8 mouse cellular contexts compared by ENCODE assay signal in the genomic region with DNA sequence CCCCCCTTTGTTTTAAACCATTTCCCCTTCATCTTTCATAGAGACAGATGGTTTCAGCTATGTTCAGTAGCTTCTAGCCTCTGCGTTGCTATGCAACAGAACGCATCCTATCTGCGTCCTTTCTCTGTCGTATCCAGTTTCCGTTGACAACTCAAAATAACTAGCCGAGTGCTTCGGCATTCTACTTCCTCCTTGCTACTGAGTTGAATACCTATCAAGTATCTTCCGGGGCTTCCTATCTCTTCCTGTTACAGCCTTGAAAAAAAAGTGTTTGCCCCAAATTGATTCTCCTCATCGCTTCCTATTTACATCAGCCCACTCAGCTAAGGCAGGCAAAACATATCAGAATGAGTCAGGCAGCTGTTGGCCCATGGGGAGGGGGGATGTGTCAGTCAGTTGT.
DNase-seq lines count a peak whose midpoint lies in the region; ATAC-seq and TF ChIP-seq lines count a peak whose summit lies in the region.

No protein-coding gene starts in this region.

- no peak overlapping the region for H3K9ac ChIP-seq in heart, embryonic 13.5 days
- no peak overlapping the region for H3K9ac ChIP-seq in MEL (ENCODE audit: control insufficient read depth, low read depth, low read length, poor library complexity, severe bottlenecking)

- H3K79me2 ChIP-seq in MEL (ENCODE audit: control insufficient read depth, insufficient read depth, low read length, poor library complexity) = no peaks in the 10 kb centered on the region

- H3K27me3 ChIP-seq in heart, embryonic 13.5 days (replicated peaks) = no peaks in the 10 kb centered on the region
- no peaks in the 10 kb centered on the region for H3K27me3 ChIP-seq in heart, embryonic 10.5 days (ENCODE audit: insufficient read depth, poor library complexity, severe bottlenecking)
- H3K27me3 ChIP-seq in MEL (ENCODE audit: control insufficient read depth in 1 of 2, insufficient read depth in 2 of 2, low read length in 2 of 2) = no peaks in the 10 kb centered on the region

- no peak for TF ChIP-seq CTCF in MEL (IDR thresholded peaks at IDR 0.05 in 2 of 3, conservative IDR thresholded peaks at IDR 0.05 in 1 of 3; ENCODE audit: control insufficient read depth in 1 of 3, insufficient read depth in 1 of 3, low read depth in 2 of 3, low read length in 3 of 3, poor library complexity in 1 of 3, severe bottlenecking in 1 of 3)

- no peak for ATAC-seq in heart, embryonic 13.5 days (ENCODE audit: extremely low read depth, insufficient number of reproducible peaks, low FRiP score, low TSS enrichment)

- H3K27ac ChIP-seq in heart, embryonic 13.5 days (replicated peaks) = no peak overlapping the region
- no peak overlapping the region for H3K27ac ChIP-seq in heart, embryonic 10.5 days
- no peak overlapping the region for H3K27ac ChIP-seq in MEL (ENCODE audit: control insufficient read depth, low read depth, low read length)

- H3K4me3 ChIP-seq in heart, embryonic 13.5 days = 0 out of 2 replicates have a peak overlapping the region, but pooled peaks have one; percentile 16
- no peak overlapping the region for H3K4me3 ChIP-seq in heart, embryonic 10.5 days
- H3K4me3 ChIP-seq in MEL (ENCODE audit: control insufficient read depth in 1 of 2, insufficient read depth in 1 of 2, low read depth in 2 of 2, low read length in 2 of 2) = no peak overlapping the region

- no peak for TF ChIP-seq POLR2A in MEL (IDR thresholded peaks at IDR 0.05; ENCODE audit: control insufficient read depth in 1 of 2, insufficient read depth in 1 of 2, low read depth in 1 of 2, low read length in 2 of 2, poor library complexity in 1 of 2)

- TF ChIP-seq RAD21 in MEL (IDR thresholded peaks at IDR 0.05; ENCODE audit: low read depth, low read length) = no peak

- H3K36me3 ChIP-seq in heart, embryonic 13.5 days = no peaks in the 10 kb centered on the region
- no peaks in the 10 kb centered on the region for H3K36me3 ChIP-seq in heart, embryonic 10.5 days
- H3K36me3 ChIP-seq in MEL (ENCODE audit: control insufficient read depth in 1 of 2, insufficient read depth in 2 of 2, low read length in 2 of 2) = peaks cover 0 to 3% of the 10 kb centered on the region in 2 experiments; a peak in 2 of 4 replicates

- H3K9me3 ChIP-seq in heart, embryonic 13.5 days = no peaks in the 10 kb centered on the region
- no peaks in the 10 kb centered on the region for H3K9me3 ChIP-seq in heart, embryonic 10.5 days
- H3K9me3 ChIP-seq in MEL (replicated peaks; ENCODE audit: insufficient read depth, low read length) = no peaks in the 10 kb centered on the region

- H3K4me1 ChIP-seq in heart, embryonic 13.5 days = peaks cover 22% of the 10 kb centered on the region
- peaks cover 19% of the 10 kb centered on the region for H3K4me1 ChIP-seq in heart, embryonic 10.5 days
- no peaks in the 10 kb centered on the region; a peak in 1 of 4 replicates for H3K4me1 ChIP-seq in MEL (ENCODE audit: control insufficient read depth in 1 of 2, insufficient read depth in 2 of 2, low read length in 2 of 2)

- TF ChIP-seq EP300 in MEL (IDR thresholded peaks at IDR 0.05; ENCODE audit: low read depth in 1 of 2, low read length in 2 of 2) = peak; percentile 57 to 68

- no peak for DNase-seq in heart, embryonic 10.5 days (ENCODE audit: low spot score)
- peak; percentile 76 for DNase-seq in MEL (ENCODE audit: low read depth, low spot score)
- DNase-seq in frontal cortex, adult 2 months (ENCODE audit: extremely low spot score in 1 of 2, low spot score in 1 of 2) = peak; percentile 59 to 81
- DNase-seq in layer of hippocampus, postnatal 36 days = peak; percentile 46 to 60
- DNase-seq in retina, postnatal 7 days (ENCODE audit: low read depth, low spot score) = peak; percentile 9
- no peak for DNase-seq in c-Kit-positive CD71-positive TER-119-positive erythroid progenitor cells, embryonic 14.5 days (ENCODE audit: low spot score)
- DNase-seq in spleen, postnatal 10 days (ENCODE audit: low spot score in 2 of 2) = no peak

- WGBS in heart, embryonic 13.5 days = 11% methylated on average over 9 of the region's 9 CpGs
- WGBS in heart, embryonic 10.5 days = 20% methylated on average over 9 of the region's 9 CpGs

- H3K4me2 ChIP-seq in heart, embryonic 13.5 days = peak overlapping the region; percentile 42

TF ChIP-seq in MEL, 35 proteins besides CTCF, POLR2A, EP300 and RAD21:
- TF ChIP-seq TAL1 (IDR thresholded peaks at IDR 0.05; ENCODE audit: low read length) = no peak
- TF ChIP-seq JUND (IDR thresholded peaks at IDR 0.05; ENCODE audit: low read depth, low read length) = no peak
- no peak for TF ChIP-seq ZC3H11A (IDR thresholded peaks at IDR 0.05; ENCODE audit: low read depth, low read length)
- no peak for TF ChIP-seq POLR2AphosphoS2 (IDR thresholded peaks at IDR 0.05; ENCODE audit: low read length)
- no peak for TF ChIP-seq TBP (IDR thresholded peaks at IDR 0.05; ENCODE audit: low read depth, low read length)
- TF ChIP-seq TCF12 (IDR thresholded peaks at IDR 0.05; ENCODE audit: low read depth, low read length) = no peak
- peak; percentile 66; the same call in 1 of the 2 replicates for TF ChIP-seq ETS1 (IDR thresholded peaks at IDR 0.05; ENCODE audit: low read depth, low read length)
- no peak for TF ChIP-seq SMC3 (IDR thresholded peaks at IDR 0.05; ENCODE audit: low read depth, low read length)
- no peak for TF ChIP-seq CHD1 (IDR thresholded peaks at IDR 0.05; ENCODE audit: low read depth, low read length)
- no peak for TF ChIP-seq MYC (IDR thresholded peaks at IDR 0.05; ENCODE audit: low read depth, low read length)
- no peak for TF ChIP-seq E2F4 (IDR thresholded peaks at IDR 0.05; ENCODE audit: borderline replicate concordance, low read depth, low read length)
- TF ChIP-seq RCOR1 (IDR thresholded peaks at IDR 0.05; ENCODE audit: low read depth, low read length) = no peak
- TF ChIP-seq GATA1 (IDR thresholded peaks at IDR 0.05; ENCODE audit: low read depth, low read length) = peak; percentile 61
- no peak for TF ChIP-seq BHLHE40 (IDR thresholded peaks at IDR 0.05; ENCODE audit: borderline replicate concordance, low read depth, low read length)
- no peak for TF ChIP-seq ZMIZ1 (IDR thresholded peaks at IDR 0.05; ENCODE audit: low read depth, low read length)
- TF ChIP-seq CHD2 (IDR thresholded peaks at IDR 0.05; ENCODE audit: low read length) = no peak
- TF ChIP-seq POLR2AphosphoS5 (IDR thresholded peaks at IDR 0.05; ENCODE audit: borderline replicate concordance, low read depth, low read length) = no peak
- TF ChIP-seq MEF2A (IDR thresholded peaks at IDR 0.05; ENCODE audit: extremely low read depth, insufficient replicate concordance, low read depth, low read length, poor library complexity, severe bottlenecking) = no peak
- no peak for TF ChIP-seq KAT2A (conservative IDR thresholded peaks at IDR 0.05; ENCODE audit: low read depth, low read length)
- peak; percentile 70 for TF ChIP-seq HCFC1 (IDR thresholded peaks at IDR 0.05; ENCODE audit: low read depth, low read length)
- TF ChIP-seq SIN3A (IDR thresholded peaks at IDR 0.05; ENCODE audit: low read length) = peak; percentile 79
- no peak for TF ChIP-seq MAFK (IDR thresholded peaks at IDR 0.05; ENCODE audit: borderline replicate concordance, low read depth, low read length)
- no peak for TF ChIP-seq MAX (IDR thresholded peaks at IDR 0.05; ENCODE audit: low read length)
- TF ChIP-seq MYB (IDR thresholded peaks at IDR 0.05; ENCODE audit: low read depth, low read length) = no peak
- no peak for TF ChIP-seq MXI1 (IDR thresholded peaks at IDR 0.05; ENCODE audit: low read depth, low read length)
- TF ChIP-seq ZNF384 (IDR thresholded peaks at IDR 0.05; ENCODE audit: low read depth, low read length) = peak; percentile 95
- TF ChIP-seq NELFE (IDR thresholded peaks at IDR 0.05; ENCODE audit: low read depth, low read length) = no peak
- no peak for TF ChIP-seq NRF1 (IDR thresholded peaks at IDR 0.05; ENCODE audit: insufficient read depth, low read depth, low read length, poor library complexity, severe bottlenecking)
- TF ChIP-seq GABPA (IDR thresholded peaks at IDR 0.05; ENCODE audit: low read depth, low read length) = no peak
- TF ChIP-seq ZKSCAN1 (IDR thresholded peaks at IDR 0.05; ENCODE audit: low read depth, low read length) = no peak
- peak; percentile 82 for TF ChIP-seq ELF1 (IDR thresholded peaks at IDR 0.05; ENCODE audit: low read depth, low read length)
TF ChIP-seq in MEL: peak in this region for 6.

Comparison
In these comparisons a context has a peak if more than half of its experiments do, and no peak if none do; other contexts are left out.
1. DNase-seq: peak in MEL (single experiment), frontal cortex, adult 2 months (2 of 2), layer of hippocampus, postnatal 36 days (2 of 2) and retina, postnatal 7 days (single experiment); none in heart, embryonic 10.5 days (single experiment), c-Kit-positive CD71-positive TER-119-positive erythroid progenitor cells, embryonic 14.5 days (single experiment) and spleen, postnatal 10 days (0 of 2).